Mouse (Mus musculus) cerebellum, adult 11 months (tissue): ENCODE data around the gene Pold4.

Experiments used
- DNase-seq: peaks from one replicate; pipeline ENCODE4 v3.0.0; 2022

Gene Pold4

DNA sequence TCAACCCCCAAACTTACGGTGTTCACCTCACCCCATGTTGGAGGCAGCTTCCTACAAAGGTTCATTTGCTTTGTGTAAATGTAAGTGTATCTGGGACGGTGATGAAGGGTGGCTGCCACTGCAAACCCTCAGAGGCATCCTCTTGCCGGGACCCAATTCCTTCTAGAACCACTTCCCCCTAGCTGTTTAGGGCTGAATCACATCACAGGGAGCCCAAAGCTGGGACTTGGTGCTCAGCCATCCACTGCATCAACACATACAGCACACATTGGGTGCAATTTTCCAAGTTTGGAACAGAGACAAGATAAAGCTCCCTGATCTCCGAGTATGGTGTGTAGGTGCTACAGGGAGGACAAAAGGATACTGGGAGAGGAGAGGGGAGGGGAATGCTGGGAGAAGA is 26.8 kb upstream of the Pold4 start:
- DNase-seq, result no peak

DNA sequence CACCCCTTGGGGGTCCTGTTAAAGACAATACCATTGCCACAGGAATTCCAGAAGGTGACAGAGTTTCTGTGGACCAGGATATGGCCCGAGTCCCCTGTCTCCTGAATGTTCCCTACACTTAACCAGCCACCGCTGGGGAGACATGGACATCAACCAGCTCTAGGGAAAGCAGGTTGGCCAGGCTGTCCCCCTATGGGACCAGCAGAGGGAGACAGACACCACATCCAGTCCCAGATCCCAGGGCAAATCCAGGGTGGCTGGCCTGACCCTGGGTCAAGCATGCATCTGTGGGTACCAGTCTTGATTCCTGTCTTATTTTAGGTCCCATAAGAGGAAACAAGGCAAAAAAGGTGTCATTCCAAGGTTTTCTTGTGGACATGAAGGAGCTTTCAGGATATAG is 24.7 kb upstream of the Pold4 start:
- peak; percentile 70 for DNase-seq

DNA sequence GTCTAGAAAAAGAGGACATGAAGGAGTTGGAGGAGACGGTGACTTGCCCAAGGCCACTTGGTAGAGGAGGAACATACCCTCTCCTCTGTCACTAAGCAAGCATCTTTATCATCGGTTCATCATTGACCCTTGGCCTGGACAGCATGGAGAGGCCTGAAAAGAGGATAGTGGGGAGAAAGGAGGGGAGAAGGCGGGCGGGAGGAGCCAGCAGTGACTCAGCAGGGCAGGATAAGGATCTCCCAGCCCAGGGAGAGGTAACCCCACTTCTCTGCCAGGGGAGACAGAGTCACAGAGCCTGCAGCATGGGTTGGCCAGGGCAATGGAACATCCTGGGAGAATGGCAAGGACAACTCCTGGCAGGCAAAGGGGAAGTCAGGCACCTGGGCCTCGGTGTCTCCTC is 23.1 kb upstream of the Pold4 start:
- no peak for DNase-seq

DNA sequence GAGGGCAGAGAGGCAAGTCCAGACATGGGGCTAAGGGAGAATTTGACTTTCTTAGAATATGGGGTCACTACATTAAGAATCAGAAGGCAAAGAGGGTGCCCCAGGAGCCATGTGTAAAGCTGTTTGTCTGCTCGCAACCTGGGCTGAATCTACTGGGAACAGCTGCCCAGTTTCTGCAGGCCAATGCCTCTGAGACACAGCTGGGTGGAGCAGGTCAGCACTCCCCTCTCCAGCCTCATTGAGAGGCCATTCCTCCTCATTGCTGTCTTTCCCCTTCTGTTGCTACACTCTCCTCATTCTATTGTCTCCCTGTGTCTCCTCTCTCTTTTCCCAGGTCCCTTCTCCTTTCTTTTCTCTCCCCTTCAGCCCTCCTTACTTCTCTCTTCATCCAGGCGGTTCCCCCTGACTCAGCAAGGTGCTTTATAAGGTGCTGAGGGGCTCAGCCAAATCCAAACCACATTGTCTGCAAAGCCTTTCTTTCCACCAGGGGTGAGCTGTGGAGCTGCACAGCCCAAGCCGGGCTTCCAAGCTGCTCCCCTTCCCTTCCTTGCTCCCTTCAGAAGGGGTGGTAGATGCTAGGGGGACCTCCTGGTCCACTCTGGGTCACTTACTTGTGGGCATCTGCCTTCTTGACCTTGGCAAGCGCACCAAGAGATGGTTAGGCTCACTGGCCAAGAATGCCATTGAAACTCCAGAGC is 19.7 kb upstream of the Pold4 start:
- DNase-seq, result no peak

DNA sequence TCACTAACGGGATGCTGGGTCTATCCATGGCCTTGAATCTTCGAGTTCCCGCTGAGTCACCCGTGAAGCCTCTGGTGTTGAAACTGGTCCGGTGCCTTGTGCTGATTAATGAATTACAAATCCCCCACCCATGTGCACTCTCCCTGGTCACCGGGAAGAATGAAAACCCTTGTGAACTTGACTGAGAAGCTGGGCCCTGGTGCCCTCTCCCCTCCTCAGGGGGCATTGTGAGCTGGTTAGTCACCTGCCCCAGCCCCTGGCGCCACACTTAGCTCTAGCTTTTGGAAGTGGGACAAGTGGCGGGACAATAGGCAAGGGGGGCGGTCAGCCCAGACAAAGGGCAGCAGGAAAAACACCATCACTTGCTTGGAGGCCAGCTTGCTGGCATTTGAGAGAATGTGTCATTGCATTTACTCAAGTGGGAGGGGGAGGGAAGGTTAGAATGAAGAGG is 18.1 kb upstream of the Pold4 start:
- DNase-seq, result no peak

DNA sequence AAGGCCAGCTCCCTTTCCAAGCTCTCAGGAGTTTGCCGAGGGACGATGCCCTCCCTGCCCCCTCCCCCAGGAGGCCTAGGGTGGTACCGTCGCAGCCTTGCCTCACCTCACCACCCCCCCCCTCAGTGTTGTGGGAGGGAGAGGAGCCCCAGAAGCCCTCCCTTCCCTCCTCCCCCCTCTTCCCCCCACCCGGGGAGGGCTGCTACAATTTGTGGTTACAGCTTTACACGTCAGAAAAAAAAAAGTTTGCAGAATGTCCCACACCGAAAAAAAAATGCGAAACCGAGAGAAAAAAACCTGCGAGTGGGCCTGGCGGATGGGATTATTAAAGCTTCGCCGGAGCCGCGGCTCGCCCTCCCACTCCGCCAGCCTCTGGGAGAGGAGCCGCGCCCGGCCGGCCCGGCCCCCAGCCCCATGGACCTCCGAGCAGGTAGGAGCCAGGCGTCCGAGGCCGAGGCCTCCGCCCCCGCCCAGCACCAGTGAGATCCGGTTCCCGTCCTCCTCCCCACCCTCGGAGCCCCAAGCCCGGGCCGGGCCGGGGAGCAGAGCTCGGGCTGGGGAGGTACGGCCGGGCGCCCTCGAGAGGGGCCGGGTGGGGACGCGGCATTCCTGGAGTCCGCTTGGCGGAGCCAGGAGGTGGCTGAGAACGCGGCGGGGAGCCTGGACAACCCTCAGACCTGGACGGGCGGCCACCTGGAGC is 17.5 kb upstream of the Pold4 start, which contains the start of the genes Clcf1 and AC109138.7:
Gene Clcf1, plus strand, starts transcription at position 168 of the 700 bp plus-strand sequence.
Gene AC109138.7, plus strand, starts transcription at position 287 of the 700 bp plus-strand sequence.
- no peak for DNase-seq

DNA sequence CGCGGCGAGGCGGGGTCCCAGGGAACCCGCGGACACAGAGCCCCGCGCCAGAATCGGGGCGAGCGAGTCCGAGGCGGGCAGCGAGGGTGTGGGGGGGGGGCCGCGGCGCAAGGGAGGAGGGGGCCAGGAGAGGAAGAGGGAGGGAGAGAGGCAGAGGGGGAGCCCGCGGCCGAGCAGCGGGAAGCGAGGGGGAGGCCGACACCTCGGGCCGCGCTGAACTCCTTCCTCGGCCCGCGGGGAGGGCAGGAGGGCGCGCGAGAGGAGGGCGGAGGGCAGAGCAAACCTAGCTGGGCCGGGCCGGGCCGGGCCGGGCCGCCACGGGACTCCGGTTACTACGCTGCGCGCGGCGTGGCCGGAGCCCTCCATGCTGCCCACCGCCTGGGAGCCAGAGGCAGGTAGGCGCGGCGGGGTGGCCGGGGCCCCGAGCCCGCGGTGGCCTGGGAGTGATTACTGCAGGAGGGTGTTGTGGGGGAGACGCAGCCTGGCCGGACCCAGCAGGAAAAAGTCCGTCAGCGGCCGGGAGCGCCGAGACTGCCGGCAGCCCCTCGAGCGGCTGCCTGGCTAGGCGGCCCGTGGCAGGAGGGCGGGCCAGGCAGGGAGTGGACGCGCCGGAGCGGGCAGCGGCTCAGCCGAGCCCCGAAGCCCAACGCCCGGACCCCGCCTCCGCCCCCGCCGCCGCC is 16.8 kb upstream of the Pold4 start:
- no peak for DNase-seq

DNA sequence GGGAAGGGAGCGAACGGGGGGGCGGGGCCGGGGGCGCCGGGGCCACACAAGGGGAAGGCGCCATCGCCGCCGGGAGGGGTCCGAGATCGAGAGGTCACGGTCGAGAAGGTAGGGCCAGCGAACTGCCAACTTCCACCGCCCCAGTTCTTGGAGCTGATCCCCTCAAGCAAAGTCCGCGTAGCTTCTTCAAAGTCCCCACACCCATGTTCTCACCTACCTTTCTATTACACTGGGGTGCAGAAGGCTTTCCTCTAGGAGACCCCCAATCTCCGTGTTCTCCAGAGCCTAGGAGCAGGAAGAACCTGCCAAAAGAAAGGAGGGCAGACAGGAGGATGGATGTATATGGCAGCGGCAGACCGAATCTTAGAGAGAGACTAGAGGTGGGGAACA is 16.3 kb upstream of the Pold4 start:
- no peak for DNase-seq

DNA sequence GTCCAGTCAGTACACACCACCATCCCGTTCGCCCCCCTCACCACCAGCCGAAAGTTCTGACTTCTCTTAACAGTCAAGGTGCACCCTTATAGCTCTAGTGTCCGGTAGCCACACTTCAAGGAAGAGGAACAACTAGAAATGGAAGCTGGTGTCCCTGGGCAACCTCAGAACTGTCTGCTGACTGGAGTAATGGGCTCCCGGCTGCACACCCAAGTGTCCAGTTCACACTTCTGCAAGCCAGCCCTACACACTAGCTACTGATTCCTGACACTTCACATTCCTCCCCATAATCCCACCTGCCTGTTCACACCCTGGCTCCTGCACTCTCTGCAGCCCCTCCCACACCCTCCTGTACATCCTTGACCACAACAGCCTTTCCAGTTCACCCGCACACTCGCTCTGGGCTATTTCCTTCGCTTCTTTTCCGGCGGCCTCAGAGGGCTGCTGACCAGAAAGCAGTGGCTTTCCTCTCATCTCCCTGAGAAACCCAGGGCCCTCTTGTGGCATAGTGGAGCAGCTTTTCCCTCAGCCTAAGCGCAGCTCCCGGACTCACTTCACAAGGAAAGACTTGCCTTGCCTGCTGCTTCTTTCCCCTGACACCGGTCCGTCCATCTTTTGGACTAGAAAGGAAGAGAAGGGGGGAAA is 15.5 kb upstream of the Pold4 start:
- no peak for DNase-seq

DNA sequence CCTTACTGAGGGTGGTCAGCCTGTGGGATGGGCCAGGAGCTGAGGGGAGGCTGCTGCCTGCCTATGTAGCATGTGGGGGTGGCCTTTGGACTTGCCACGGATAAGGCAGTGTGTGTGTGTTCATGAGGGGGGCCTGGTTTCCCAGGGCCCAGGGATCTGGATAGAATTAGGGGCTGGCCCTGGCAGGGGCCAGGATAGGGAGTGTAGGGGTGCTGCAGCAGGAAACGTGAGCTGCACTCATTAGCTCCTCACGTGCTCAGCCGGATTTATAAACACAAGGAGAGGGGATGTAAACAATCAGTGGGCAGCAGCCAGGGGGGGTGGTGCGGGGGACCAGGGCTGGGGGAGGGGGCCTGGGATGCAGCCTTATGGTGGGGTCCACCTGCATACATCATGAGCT is 14.6 kb upstream of the Pold4 start:
- no peak for DNase-seq

DNA sequence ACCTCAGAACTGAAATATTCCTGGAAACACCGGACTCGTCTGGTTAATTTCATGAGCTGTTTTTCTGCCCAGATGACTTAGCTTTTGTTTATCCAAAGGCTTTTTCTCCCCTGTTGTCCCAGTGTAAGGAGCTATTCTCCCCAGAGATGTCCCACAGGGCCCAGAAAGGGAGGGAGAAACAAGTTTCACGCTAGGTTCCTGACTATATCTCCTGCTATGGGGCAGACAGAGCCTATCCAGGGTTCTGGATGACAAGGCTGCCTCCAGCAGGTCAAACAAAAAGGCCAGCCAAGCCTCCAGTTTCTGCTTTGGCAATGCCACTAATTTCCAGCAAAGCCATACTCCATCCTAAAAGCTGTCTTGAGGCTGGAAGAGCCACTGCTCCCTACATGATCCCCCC is 13.8 kb upstream of the Pold4 start:
- no peak for DNase-seq

DNA sequence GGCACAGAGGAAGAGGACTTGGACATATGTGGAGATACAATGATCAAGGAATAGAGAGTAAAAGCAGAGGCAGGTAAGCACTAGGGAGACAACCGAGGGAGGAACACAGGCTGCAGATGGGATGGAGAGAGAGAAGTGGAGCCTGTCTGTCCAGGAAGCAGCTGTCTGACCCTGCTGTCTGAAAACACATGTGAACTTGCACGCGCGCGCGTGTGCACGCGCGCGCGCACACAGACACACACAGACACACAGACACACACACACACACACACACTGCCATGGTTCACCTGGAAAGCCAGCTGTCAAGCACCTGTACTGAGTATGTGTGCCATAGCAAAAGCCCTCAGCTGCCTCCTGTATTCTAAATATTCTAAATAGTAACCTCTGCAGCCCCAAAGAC is 13.4 kb upstream of the Pold4 start:
- no peak for DNase-seq

DNA sequence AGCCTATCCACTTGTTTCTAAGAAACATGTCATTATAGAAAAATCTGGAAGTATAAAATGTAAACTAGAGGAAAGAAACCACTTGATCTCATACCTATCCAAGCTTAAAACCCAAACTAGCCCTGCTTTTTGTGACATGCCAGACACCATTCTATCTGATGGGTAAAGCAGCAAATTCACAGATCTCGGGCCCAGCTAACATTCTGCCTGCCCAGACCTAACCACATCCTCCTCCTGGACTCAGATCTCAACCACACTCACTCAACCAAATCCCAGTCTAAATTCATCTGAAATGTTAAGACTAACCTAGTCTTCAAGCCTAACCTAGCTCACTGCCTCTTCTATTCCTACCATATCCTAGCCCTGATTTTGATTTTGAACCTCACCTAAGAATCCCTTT is 12.9 kb upstream of the Pold4 start:
- DNase-seq, result no peak

DNA sequence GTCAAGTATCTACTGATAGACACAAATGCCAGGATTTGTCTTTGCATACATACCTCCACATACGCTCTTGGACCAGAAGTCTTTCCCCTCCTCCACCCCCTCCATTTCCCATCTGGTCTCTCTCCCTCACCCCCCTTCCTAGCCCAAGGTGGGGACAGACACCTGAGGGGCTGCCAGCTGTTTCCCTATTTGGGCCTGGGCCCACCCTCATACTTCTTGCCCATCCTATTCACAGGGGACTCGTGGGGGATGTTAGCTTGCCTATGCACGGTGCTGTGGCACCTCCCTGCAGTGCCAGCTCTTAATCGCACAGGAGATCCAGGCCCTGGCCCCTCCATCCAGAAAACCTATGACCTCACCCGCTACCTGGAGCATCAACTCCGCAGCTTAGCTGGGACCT is 11.8 kb upstream of the Pold4 start:
- no peak for DNase-seq

DNA sequence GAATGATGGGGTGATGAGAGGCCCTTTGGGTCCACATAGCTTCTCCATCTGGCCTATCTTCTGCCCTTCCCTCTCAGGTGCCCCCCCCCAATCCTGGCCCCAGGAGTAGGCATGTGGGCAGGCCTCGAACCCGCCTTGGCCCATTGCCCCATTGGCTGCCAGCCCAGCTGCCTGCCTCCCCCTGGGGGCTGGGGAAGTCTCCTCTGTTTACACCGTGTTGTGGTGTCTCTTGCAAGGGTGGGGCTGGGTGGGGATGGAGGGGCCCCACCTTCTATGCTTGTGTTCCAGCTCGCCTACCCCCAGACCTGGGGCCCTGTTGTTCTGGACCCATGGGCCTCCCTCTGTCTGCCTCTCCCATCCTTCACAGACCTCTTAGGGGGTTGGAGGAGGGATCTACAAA is 11.3 kb upstream of the Pold4 start:
- no peak for DNase-seq

DNA sequence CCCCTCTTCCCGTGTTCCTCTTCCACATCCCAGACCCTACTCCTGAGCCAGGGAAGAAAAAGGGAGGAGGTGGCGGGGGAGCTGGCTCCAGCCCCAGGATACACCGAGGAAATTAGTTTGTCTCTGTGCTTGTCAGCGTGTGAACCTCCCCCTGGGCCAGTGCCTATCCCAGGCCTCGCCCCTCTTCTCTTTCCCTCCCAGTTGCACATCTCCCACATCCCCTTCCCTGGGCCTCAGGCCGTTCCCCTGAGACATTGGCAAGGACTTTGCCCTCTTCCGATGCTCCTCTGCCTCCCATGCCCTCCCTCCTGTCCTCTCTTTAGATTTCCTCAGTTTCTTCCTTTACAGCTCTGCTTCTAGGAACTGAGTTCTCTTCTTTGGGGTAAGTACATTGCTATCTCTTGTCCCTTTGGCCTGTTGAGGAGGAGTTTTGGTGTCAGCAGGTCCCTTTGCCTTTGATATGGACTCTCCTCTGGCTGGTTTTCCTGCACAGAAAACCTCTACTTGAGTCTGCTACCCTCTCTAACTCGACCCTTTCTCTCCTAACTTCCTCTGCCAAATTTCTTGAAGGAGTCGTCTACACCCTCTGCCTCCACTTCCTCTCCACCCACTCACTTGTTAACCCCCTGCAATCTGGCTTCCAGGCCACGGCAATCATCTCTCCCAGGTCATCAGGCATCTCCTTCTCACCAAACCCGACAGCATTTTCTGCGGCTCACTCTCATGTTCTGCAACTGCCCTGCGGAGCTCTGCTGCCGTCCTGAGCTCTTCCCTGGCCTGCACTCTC is 10.5 kb upstream of the Pold4 start:
- DNase-seq, result no peak

DNA sequence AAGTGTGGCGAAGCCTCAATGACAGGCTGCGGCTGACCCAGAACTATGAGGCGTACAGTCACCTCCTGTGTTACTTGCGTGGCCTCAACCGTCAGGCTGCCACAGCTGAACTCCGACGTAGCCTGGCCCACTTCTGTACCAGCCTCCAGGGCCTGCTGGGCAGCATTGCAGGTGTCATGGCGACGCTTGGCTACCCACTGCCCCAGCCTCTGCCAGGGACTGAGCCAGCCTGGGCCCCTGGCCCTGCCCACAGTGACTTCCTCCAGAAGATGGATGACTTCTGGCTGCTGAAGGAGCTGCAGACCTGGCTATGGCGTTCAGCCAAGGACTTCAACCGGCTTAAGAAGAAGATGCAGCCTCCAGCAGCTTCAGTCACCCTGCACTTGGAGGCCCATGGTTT is 9.5 kb upstream of the Pold4 start:
- DNase-seq, result no peak

DNA sequence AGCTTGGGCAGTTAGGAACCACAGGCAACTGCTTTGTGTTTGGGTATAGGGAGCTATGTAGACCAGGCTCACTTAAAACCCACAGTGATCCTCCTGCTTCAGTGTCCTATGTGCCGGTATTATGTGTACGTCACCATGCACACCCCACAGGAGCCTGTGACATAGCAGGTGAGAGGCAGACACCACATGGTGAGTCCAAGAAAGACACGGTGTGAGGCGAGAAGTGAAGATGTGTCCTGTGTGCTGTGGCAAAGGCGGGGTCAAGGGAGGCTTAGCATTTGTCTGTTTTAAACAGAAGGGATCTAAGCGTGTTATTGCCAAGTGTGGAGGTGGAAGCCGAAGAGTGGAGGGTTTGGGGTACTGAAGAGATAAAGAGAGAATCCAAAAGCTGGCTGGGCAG is 4.9 kb upstream of the Pold4 start:
- no peak for DNase-seq

DNA sequence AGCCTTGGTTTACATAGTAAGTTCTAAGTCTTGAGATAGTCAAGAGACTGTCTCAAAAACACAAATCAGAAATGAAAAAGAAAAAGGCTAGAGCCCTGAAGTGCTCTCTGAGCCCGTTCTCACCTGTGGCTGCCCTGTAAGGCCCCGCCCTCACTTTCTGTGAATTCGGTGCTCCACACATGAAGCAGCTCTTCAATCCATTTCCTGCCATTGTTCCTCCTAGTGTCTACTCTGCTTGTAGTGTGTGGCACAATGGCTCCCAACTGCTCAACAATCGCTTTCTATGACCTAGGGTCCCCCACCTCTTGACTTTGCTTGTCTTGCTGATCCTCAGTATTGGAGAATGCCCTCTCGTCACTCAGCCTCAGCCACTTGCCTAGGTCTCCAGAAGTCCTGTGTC is 4.3 kb upstream of the Pold4 start:
- no peak for DNase-seq

DNA sequence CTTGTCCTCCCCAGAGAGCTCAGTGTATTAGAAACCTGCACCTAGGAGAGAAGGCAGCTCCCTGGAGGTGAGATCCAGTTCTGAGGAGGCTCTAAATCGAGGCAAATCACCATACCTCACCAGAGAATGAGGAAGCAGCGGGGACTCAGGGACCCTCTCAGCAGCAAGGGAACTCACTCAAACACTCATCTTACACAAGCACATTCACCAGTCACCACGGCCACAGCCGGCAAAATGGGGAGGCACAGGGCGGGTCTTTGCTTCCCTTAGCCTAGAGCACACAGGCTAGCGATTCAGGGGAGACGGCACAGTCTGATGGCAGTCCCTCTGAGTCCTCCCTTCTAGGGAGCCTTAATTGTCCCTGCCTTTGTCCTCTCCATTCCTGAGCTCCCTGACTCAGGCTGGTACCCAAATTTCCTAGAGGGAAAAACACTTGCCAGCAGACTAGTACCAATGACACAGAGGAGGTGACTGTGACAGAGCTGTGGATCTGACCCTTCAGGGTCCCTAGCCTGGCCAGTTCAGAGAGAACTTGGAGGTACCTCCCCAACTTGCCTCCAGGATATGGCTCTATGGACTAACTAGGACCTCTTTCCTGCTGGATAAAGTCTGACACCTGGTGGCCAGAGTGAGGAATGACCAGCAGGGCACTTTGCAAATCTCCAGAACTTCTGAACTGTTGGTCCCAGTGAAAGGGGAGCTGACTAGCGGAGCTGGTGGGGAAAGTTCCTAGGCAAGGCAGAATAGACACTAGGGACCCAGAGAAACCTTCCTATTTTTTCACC is 3.6 kb upstream of the Pold4 start:
- DNase-seq, result peak; percentile 64

DNA sequence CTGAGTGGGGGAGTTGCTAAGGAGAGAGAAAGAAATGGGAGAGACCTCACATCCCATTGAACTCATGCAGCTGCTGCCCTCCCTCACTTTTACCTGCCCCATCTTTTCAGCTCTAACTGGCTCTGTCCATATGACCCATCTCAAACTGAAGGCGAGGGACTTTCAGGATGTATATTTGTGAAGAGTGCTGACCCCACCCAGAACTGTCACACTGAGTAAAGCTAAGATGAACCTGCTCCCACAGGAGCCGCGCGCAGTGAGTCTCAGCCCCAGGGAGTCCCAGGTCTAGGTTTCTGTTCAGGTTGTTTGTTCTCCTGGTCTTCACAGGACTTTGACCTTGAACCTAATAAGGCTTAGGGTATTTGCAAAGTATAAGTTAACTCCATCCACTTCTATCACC is 2.8 kb upstream of the Pold4 start:
- no peak for DNase-seq
